Mouse (Mus musculus): ENCODE results near the gene Socs1.

The Socs1 gene

DNA sequence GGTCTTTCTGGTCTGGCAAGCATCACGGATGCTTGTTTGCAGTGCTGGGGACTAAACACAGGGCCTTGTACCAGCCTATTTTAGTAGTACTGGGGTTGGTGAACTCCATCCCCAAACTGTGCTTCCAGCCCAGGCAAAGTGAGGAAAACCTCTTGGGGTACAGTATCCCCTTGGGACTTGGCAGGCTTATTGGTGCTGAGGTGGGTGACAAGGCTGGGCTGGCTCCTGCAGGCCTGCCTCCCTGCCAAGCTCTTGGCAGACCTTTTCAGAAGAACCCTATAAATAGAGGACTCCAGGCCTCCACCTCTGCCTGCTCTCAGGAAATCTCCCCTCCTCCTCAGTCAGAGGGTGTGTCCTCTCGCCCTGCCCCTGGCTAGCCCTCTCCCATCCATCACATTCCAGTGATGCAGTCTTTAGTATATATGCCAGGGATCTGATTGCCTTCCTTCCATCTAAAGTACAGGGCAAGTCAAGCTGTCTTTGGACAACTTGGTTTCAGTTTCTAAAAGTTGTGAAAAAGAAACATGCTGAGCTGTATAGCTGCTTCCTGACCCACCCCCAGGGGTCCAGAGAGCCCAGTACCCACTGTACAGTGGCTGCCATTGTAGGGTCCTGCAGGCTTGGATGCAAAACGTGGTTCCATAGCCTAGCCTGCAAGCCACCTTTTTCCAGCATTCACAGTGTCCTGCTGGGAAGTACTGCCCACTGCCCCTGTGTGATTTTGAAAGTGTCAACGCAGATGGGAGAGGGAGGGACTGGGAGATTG is 1.6 kb upstream of the Socs1 start:
- DNase-seq (ENCODE audit: low spot score), result peak; percentile 28

DNA sequence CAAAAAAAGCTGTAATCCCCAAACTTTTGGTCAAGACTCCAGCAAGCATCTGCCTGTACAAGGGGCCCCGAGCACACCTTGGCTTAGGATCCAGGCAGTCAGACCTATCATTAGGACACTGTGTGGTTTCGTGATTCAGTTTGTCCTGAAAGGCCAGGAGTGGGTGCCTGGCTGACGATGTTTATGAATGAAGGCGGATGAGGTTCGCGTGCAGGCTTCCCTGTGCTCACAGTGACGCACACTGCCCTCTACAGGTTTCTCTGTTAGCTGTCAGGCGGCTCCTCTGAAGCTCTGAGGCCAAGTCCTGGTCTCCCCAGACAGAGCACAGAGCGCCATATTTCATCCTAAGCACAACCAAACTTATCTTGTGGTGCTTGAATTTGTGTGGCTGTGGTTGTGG is 952 bp upstream of the Socs1 start:
- peak; percentile 94 for DNase-seq (ENCODE audit: low spot score)

DNA sequence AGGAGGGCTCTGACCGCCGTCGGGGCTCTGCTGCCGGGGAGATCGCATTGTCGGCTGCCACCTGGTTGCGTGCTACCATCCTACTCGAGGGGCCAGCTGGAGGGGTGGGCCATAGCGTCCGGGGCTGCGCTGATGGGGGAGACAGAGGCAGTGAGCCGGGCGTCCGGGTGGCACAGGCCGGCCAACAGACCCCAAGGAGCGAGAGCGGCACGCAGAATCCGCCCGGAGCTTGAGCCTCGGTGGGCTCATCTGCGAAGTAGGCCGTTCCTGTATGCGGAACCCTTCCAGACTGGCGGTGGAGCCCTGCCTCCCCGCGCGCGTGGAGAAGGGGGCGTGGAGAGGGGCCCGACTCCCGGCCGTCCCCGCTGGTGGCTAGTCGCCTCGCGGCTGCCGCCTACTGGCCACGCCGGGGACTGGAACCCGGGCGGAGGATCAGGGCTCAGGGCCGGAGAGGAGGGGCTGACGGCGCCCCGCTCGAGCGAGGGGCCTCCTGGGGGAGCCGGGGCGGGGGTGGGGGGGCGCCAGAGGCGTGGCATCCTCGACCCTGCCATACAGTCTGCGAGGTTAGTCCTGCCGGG is 454 bp downstream of the Socs1 start:
- DNase-seq (ENCODE audit: low spot score), result peak; percentile 90

DNA sequence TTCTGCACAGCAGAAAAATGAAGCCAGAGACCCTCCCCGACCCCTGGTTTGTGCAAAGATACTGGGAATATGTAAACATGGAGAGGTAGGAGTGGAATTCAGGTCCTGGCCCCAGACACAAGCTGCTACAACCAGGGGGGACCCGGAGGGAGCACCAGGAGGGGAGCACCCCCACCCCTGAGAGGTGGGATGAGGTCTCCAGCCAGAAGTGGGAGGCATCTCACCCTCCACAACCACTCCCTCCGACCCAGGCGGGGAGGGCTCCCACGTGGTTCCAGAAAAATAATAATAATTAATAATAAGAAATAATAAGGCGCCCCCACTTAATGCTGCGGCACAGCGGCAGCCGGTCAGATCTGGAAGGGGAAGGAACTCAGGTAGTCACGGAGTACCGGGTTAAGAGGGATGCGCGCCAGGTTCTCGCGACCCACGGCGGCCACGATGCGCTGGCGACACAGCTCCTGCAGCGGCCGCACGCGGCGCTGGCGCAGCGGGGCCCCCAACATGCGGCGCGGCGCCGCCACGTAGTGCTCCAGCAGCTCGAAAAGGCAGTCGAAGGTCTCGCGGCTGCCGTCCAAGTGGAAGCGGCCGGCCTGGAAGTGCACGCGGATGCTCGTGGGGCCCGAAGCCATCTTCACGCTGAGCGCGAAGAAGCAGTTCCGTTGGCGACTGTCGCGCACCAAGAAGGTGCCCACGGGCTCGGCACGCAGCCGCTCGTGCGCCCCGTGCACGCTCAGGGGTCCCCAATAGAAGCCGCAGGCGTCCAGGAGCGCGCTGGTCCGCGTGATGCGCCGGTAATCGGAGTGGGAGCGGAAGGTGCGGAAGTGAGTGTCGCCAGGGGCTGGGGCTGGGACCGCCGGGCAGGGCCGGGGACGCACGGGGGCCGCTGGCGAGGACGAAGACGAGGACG is 1.2 kb downstream of the Socs1 start:
- no peak for DNase-seq (ENCODE audit: low spot score)

DNA sequence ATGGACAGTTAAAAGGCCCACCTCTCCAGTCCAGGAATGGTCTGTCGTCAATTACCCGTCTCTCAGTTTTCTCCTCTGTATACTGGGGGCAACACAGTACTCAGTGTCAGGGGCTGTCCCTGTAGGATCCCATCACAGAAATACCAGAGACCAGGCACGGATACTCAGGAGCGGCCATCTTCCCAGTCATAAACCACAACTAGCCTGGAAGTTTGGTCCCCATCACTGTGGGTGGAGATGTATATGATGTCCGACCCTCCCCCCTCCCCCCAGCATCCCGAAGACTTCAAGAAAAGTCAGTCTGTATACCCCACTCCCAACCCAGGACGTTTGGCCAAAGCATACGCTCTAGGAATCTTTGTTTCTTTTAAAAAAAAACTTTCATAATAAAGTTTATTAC is 1.9 kb downstream of the Socs1 start:
- DNase-seq (ENCODE audit: low spot score), result no peak

DNA sequence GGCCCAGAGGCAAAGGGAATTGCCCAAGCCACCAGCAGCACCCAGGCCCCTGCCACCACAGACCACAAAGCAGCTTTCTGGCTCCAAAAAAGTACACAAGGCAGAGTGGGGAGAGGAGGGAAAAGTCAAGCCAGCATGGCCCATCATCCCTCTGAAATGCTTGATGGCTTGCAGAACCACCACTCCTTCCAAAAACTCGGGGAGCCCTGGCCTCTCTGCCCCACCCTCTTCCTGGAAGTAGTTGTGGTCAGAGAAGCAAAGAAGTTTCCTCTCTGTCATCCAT is 2.2 kb downstream of the Socs1 start:
- DNase-seq (ENCODE audit: low spot score), result no peak

DNA sequence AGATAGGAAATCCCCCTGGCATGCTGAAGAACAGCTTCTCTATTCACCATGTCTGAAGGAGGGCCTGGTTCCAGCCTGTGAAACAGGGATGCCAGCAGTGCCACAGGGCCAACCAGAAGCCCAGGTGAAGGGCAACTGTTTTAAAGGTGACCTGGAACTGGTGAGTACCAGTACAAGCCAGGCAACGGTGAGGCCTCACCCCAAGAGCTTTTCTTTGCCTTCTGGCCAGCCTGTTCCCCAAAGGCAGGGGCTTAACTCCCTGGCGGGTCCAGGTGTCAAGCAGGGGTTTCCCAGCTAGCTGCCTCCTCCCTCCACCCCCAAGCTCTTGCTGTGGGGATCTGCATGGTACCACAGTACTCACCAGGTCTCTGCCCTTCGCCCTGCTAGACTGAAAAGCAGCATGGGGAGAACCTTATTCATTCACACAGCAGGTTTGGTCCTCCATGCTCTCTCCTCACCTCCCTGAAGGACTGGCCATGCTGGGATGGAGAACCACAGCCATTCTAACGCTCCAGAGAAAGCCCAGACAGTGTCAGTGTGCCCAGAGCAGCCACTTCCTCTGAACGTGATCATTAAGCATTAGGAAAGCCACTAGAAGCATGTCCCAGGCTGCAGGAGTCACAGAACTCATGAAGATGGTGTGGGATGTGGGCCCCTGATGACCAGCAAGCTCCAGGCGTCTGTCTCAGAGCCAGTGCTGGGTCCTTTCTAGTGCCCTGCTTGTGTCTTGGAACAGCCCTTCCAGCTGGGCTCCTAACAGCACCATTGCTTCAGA is 2.8 kb downstream of the Socs1 start:
- no peak for DNase-seq (ENCODE audit: low spot score)

DNA sequence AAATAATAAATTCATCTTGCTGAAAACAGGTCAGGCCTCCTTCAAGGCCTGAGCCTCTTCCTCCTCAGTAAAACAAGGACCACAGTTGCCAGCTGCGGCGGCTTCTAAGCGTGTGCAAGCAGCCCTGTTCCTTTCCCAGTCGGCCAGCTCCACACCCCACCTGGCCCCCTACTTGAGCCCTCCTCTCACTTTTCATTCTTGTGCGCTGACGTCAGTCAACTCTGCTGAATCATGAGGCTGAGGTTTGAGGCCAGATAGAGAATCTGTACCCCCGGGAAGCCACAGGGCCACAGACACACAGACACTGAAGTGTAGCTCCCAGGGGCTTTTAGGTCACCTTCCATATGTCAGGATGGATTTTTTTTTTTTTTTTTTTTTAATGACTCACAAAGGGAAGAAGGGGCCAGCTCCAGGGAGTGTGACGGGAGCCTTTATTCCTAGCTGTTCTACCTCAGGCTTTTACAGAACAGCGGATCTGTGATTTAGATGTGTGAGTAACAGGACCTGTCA is 3.4 kb downstream of the Socs1 start:
- DNase-seq (ENCODE audit: low spot score), result no peak

DNA sequence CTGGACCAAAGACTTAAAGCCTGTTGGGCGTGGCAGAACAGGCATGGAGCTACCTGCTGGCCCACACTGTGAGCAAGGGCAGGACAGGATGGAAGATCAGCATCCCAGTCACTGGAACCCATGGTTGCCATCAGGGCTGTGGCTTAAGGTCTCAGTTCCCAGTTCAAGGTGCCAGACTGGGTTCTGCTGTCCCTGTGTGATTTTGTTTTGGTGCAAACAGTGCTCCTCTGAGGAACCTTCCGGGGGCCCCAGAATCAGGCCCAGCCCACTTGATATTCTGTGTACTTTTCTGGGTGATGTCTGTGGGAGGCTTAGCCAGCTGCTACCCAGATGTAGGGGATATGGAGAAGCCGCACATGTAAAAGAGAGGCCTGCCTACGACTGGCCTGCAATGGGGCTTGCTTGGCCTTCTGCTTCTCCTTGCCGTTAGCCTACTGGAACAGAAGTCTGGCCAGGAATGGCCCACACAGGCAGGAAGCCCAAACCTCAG is 4.7 kb downstream of the Socs1 start:
- no peak for DNase-seq (ENCODE audit: low spot score)

DNA sequence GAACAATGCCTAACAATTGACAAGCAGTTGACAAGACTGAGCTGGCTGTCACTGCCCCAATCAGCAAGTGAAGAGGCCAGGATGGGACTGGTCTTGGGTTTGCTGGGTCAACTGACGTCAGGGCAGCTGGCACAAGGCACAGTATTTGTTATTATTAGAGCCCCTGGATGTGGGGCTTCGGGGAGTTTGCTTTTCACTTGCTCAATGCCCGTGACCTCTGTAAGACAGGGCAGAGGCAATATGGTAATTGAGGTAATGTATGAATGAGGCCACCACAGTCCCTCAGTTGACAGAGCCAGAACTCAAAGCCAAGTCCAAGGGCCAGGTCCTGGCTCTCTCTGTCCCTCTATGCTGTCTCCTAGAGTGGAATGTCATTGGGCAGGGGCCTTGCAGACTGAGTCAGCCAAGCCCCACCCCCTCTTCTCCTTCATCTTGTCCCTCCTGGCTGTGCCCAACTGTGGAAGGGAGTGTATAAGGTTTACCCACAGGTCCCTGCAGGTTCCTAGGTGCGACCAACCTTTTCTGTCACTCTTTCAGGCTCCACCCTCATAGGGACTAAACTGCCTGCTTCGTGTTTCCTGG is 7.7 kb downstream of the Socs1 start:
- no peak for DNase-seq (ENCODE audit: low spot score)

DNA sequence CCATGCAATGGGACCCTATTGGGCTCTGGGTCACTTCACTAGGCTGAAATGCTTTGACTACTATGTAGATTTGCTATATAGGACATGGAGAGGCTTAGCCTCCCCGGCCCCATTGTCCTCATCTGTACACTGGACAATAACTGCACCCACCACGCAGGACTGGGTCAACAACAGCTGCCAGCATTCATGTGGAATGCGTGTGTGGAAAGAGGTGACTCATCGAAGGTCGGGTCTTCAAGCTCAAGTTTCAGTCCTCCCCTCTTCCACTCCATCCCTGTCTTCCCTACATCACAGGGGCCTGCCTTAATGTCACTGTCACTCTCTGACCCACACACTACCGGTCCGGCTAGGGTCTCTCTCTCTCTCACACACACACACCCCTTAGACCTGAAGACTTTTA is 9.0 kb downstream of the Socs1 start:
- DNase-seq (ENCODE audit: low spot score), result no peak

DNA sequence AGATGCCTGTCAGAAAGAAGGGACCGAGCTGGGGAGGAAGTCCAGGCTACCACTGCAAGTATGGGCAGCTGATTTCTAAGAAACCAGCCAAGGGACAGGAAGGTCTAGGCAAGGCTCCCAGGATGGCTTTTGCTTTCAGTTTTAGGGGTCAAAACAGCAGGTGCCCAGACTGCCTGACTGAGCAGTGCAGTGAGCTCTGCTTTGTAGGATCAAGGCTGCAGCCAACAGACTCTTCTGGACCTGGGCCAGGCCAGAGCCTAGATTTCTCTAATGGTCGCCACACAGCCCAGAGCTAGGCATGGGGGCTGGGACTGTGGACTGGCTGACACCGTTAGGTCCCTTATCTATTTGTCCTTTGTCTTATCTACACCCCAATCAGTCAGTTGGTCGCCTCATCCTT is 10.6 kb downstream of the Socs1 start:
- no peak for DNase-seq (ENCODE audit: low spot score)

DNA sequence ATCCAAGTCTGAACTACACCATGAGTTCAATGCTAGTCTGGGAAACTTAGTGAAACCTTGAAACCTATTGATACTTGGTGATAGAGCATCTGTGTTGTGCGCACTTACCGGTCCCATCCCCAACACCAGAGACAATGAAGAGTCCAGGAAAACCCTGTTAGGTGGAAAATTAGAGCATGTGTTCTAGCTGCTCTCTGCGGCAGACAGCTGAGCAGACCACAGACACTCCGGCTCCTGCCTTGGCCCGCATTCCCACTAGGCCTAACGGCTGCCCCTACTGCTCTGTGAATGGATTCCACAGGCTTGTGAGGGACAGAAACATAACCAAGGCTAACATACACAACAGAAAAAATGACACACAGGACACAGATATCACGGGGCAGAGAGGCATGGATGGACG is 11.8 kb downstream of the Socs1 start:
- DNase-seq (ENCODE audit: low spot score), result no peak

DNA sequence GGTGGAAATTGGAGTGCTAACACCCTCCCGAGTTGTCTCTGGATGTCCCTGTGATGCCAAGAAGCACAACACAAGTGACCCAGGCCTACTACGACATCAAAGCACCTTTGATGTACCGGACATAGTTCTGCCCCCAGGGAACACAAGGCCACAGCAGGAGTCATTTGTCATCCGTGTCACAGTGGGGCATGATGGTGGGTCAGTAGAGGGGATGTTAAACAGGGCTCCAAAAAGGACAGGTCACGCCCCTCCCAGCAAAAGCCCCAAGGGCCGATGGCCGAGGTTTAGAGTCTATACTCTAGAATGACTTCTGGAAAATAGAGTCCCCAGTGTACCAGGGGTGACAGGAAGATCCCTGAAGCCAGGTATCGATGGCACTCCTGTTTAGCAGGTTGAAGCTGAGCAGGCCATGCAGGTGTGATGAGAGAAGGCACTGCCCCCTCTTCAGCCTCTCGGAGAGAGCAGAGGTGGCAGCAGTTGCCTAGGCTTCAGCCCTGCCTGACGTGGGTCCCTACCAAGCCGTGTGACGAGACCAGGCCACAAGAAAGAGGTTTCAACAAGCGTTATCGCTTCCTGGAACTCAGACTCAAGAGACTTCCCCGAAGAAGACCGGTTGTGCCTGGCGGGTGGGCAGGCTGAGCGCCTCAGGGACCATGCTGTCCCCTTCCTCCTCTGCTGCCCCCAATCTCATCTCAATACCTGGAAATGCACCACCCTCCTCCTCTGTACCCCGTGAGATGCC is 13.4 kb downstream of the Socs1 start:
- DNase-seq (ENCODE audit: low spot score), result no peak

DNA sequence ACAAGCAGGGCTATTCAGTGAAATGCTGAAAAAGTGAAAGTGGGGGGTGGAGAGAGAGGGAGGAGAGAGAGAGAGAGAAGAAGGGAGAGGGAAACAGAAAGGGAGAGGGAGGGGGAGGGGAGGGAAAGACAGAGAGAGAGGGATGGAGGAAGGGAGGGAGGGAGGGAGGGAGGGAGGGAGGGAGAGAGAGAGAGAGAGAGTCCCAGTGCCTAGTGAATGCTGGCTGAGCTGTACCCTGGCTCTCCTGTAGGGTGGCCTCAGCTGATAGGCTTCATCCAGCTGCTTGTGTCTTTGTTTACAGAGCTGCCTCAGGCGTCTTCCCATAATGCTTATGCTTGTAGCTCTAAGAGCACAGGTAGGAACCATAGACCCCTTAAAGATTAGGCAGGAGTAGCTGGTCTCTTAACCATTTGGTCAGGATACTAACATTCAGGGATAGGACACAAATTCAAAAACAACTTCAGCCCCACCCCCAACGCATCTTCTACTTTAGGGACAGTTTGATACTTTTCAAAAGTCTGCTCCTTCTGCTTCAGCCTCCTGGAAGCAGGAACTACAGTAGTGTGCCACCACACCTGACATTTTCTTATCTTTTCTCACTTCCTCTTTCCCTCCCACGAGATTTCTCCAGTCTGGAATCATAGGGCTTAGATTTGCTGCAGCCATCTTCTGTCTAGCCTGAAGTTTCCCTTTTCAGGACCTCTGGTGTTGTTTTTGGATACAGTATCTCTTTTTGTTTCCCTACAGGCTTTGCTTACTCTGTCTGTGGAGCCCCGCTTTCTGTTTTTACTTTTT is 14.6 kb downstream of the Socs1 start:
- no peak for DNase-seq (ENCODE audit: low spot score)

DNA sequence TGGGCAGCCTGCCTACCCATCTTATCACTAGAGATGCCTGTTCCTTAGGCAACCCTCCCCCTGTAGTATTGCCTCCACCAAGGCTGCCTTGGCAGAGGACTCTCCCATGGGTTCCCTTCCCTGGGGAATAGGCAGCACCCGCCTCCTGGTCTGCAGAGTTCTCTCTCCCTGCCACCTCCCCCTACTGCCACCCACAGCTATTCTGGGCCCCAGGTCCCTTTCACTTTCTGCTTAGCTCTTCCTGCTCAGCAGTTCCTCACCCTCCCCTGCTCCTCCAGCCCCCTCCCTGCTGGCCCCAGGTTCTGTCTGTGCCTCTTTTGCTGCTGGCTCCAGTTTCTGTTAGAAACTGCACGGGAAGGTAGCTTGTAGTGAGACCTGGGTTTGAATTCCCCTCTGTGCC is 15.7 kb downstream of the Socs1 start:
- DNase-seq (ENCODE audit: low spot score), result peak; percentile 22

DNA sequence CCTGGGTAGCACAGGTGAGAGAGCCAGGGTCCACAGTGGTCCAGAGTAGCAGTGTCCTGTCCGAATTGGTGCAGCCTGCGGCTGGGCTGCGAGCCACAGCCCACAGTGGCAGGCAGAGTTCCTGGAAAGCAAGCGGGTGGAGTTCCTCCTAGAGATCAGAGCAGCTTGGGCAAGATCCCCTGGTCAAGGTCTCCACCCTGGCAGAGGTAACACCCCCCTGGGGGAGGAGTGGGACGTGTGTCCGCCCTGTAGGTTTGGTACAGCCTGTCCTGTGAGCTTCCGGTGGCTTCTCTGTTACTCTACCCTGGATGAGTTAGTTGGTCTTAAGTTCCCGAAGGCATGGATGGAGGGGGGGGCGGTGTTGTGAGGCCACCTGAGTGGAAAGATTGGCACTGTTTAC is 16.5 kb downstream of the Socs1 start:
- no peak for DNase-seq (ENCODE audit: low spot score)

DNA sequence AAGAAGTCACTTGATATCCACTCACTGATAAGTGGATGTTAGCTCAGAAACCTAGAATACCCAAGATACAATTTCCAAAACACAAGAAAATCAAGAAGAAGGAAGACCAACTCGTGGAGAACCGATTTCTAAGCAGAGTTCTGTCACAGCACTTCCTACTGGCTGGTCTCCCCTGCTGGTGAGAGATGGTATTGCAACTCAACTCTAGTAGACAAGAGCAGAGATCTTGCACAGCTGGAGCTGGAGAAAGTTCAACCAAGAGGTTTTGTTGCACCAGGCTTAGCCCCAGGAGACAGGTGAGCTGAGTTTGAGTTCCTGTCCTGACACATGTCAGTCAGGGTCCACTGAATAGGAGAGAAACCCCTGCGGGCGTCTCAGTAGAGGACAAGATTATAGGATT is 18.2 kb downstream of the Socs1 start:
- DNase-seq (ENCODE audit: low spot score), result peak; percentile 68

DNA sequence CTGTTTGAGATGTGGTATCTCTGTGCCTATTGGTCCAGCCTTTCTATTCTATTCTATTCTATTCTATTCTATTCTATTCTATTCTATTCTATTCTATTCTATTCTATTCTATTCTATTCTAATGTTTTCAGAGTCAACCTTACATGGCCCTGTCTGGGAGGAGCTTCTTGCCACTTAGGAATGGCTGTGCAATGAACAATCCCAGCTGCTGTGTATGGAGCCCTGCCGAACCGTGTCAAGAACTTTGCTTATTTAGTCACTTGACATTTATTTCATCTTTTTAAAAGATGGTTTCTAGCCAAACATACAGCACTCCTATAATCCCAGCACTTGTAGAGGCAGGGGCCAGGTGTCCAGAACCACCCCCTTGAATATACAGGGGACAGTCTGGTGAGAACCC is 21.0 kb downstream of the Socs1 start:
- no peak for DNase-seq (ENCODE audit: low spot score)

All from MN1 (cell line).